Mouse (Mus musculus) megakaryocyte, embryonic 14.5 days (primary cell): ENCODE data around the gene Akt1.

ENCODE experiments used
- FLI1 ChIP-seq: IDR thresholded peaks from 2 replicates; pipeline ENCODE4 v1.6.1; 2012; ENCODE audit warnings: low read length, inconsistent platforms, mixed read lengths
- GATA1 ChIP-seq: IDR thresholded peaks from 3 replicates; pipeline ENCODE4 v1.6.1; 2012; ENCODE audit warnings: mixed read lengths, low read length, inconsistent platforms, borderline replicate concordance

GRCm38 (mm10) chr12:112644855-112645506 lies 29.7 kb downstream of the Akt1 start:
- no peak for TF ChIP-seq FLI1
- TF ChIP-seq GATA1 = no peak
